Mouse (Mus musculus): ENCODE data around the gene Chmp5.

GRCm38 (mm10) chr4:40925568-40925967 is 22.6 kb upstream of the Chmp5 start:
- TF ChIP-seq CTCF (IDR thresholded peaks at IDR 0.05; ENCODE audit: insufficient read depth, low read depth, low read length) (no peak), POLR2A (IDR thresholded peaks at IDR 0.05; ENCODE audit: insufficient read depth, low read depth, low read length) (no peak)

All from olfactory bulb, adult 2 months (tissue).